Mouse (Mus musculus) heart, postnatal 10 days (tissue): Measurements from ENCODE around the gene Mrpl23. TPM values are rescaled to one million over a fixed set of nuclear protein-coding genes. Genes with fewer than 3 reads are reported as not detected.
A peak's percentile ranks its signal among the peaks of the same experiment; 100 is the strongest.

Source experiments
- DNase-seq, 2 experiments: peaks; one replicate each; pipeline ENCODE4 v3.0.0; 2021
- intact Hi-C: fragments of 180-260 bp; cut with DNase I; formaldehyde crosslinking; loops from one replicate; pipeline ENCODE4 v1.15.1; 2025
- total RNA-seq, 2 experiments: library from RNA; stranded (reverse); gene quantifications; 2 replicates each; pipeline ENCODE4 v1.2.3; 2021

Gene Mrpl23
- total RNA-seq, 2 experiments from 2014 or later, result 4.1 to 19.3 TPM

GRCm38 (mm10) chr7:142517531-142517930 lies 15.0 kb upstream of the Mrpl23 start:
- DNase-seq, result no peak
- intact Hi-C loops, result no loop called here

DNA sequence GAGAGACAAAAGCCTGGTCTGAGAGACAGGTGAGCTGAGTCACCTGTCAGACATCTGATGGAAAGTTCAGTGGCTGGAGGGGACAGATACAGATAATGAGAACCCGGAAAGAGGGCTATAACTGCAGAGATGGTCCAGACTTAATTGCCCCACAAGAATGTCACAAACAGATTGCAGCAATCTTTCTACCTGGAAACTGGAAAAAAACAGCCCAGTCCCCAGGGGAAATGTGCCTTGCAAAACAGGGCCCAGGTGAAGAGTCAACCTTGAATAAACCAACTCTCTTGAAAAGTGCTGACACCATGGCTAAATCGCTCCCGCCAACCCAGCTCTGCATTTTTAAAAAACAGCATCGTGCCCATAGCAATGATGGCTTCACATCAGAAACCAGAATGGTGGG lies 12.2 kb upstream of the Mrpl23 start:
- intact Hi-C loops, result no loop called here
- DNase-seq, result no peak

GRCm38 (mm10) chr7:142522352-142522751 lies 10.1 kb upstream of the Mrpl23 start:
- DNase-seq, result peak; percentile 51 to 73
- intact Hi-C loops, result loop anchor here (1.0 to 2.0 kb wide), 5 partner anchors 14 to 148 kb away; no protein-coding TSS in a partner anchor

DNA sequence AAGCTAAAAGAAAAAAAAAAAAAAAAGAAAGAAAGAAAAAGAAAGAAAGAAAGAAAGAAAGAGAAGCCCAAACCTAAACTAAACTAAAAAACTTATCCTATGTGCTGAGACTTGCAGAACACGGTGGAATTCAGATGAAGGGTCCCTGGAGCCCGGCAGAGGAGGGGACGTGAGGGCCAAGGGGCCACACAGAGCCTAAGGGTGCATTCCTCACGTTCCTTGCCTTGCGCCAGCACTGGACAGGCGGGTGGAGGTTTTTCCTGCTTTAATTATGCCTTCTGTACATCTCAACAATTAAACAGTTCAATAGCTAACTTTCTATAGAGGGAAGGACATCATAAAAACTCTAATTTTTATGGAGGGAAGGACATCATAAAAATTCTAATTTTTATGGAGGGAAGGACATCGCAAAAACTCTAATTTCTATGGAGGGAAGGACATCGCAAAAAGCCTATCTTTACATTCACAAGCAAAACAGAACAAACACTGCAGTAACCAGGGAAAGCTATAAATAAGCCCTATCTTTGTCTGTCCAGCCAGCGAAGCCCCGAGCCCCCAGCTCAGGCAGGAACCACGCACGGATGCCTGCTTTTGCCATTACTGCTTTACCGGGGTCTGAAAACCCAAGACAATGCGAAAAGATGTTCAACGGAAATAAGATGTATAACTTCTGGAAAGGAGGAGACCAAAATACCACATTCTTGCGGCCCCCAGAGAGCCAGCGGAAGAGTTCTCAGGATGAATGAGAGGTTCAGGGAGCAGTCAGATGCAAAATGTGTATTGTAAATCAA lies 9.1 kb upstream of the Mrpl23 start:
- intact Hi-C loops, result loop anchor here (2.0 kb wide), 4 partner anchors 13 to 147 kb away; no protein-coding TSS in a partner anchor
- DNase-seq, result peak; percentile 38 to 51

GRCm38 (mm10) chr7:142525342-142526178 lies 6.9 kb upstream of the Mrpl23 start:
- peak; percentile 34 to 37 for DNase-seq
- intact Hi-C loops, result no loop called here

DNA sequence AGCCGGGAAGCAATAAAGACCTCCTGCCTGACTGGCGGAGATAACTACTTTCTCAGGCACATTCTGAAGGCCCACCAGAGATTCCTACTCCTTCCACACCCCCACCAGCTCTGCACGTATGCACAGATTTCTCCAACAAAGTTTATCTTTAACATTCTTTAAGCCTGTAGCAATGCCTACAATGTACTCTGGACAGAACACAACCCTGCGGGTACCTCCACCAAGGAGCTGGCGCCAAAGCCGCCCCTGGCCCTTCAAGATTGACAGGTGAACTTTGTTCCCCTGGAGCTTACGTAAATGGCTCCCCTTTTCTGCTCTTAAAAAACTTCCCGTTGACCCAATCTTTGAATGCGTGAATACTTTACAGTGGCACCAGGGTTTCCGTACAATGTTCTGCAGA lies 3.1 kb upstream of the Mrpl23 start:
- intact Hi-C loops, result no loop called here
- no peak for DNase-seq

- peak; percentile 59 to 66 for DNase-seq
Measured at GRCm38 (mm10) chr7:142531973-142532521, 439 bp upstream of the Mrpl23 start.

DNA sequence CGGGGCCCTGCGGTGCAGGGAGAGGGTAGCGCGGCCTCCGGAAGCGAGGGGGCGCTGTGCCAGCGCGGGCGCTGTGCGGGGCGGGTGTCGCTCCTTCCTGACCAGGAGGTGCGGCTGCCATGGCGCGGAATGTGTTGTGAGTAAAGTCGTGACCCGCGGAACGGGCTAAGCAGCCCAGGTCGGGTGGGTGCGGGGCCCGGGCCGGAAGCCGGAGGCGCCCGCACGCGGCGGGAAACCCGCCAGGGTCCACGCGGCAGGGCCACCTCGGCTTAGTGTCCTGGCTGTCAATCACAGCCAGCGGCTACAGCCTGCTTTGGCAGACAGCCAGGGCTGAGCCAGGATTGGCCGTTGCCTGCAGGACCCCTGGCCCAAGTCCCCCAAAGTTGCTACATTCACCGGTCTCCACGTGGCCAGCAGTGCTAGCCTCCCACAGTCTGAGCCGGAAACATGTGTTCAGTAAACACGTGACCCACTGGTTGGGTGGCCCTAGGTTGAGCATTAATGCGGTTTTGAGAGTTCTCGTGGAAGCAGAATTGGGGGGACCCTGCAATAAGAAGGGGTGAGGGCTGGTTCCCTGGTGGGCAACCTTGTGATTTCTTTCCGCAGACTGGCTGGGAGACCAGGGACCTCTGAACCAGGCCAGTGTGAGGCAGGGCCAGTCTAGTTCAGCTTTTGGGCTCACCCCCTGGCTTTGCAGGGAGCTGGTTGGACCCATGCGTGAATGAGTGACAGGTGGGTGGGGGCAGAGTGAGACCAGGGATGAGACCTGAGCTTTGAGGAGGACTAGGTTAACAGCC lies 771 bp downstream of the Mrpl23 start:
- intact Hi-C loops, result no loop called here
- peak; percentile 90 for DNase-seq

More at GRCm38 (mm10) chr7:142531973-142532521, 439 bp upstream of the Mrpl23 start:
- intact Hi-C loops, result no loop called here

GRCm38 (mm10) chr7:142535116-142535515 lies 2.6 kb downstream of the Mrpl23 start:
- DNase-seq, result peak in 1 of 2 experiments; percentile 38

DNA sequence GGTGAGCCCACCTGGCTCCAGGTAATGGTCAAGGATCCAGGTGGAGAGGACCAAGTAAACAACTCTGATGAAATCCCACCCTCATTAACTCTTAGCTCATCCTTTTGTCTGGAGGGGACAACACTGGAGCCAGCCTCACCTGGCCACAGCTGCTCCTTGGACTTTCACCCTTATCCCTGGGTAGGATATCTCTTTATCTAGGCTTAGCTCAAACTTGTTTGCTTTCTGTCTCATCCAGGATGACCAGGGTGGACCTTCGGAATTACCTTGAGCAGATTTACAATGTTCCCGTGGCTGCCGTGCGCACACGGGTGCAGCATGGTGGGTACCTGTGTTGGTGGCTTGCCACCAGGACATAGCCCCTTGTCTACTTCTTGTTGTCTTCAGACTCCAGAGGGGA lies 3.3 kb downstream of the Mrpl23 start:
- DNase-seq, result no peak
- intact Hi-C loops, result loop anchor here (2.0 kb wide), 1 partner anchor 13 kb away; no protein-coding TSS in a partner anchor

More at GRCm38 (mm10) chr7:142535116-142535515, 2.6 kb downstream of the Mrpl23 start:
- intact Hi-C loops, result no loop called here

- intact Hi-C loops, result loop anchor here (2.0 kb wide), 1 partner anchor 14 kb away; no protein-coding TSS in a partner anchor
- DNase-seq, result no peak
Measured at GRCm38 (mm10) chr7:142537181-142537580, 4.7 kb downstream of the Mrpl23 start.

DNA sequence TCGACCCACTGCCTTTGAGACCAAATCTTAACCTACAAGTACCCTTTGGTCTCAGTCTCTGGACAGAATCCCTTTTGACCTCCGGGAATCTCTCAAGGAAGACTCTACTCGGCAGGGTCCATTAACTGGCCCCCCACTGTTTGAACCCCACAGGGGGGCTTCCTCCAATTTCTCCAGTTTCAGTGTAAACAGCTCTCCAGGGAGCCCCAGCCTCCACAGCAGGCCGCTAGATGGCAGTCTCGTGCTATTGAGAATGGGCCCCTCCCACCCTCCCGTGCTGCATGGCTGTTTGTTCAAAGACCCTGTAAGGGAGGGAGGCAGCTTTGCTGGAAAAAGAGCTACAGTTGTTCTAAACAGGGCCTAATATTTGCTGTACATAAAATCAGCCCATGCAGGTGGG lies 5.4 kb downstream of the Mrpl23 start:
- intact Hi-C loops, result loop anchor here (1.0 to 2.0 kb wide), 3 partner anchors 15 to 134 kb away; no protein-coding TSS in a partner anchor

GRCm38 (mm10) chr7:142538291-142538690 lies 5.8 kb downstream of the Mrpl23 start:
- DNase-seq, result no peak
- intact Hi-C loops, result loop anchor here (1.0 to 2.0 kb wide), 2 partner anchors 41 to 134 kb away; no protein-coding TSS in a partner anchor

More for the DNA sequence above, 5.4 kb downstream of the Mrpl23 start:
- peak; percentile 68 to 87 for DNase-seq

GRCm38 (mm10) chr7:142538766-142539165 lies 6.3 kb downstream of the Mrpl23 start:
- DNase-seq, result no peak
- intact Hi-C loops, result loop anchor here (1.0 to 2.0 kb wide), 2 partner anchors 40 to 134 kb away; no protein-coding TSS in a partner anchor

GRCm38 (mm10) chr7:142539828-142540227 lies 7.3 kb downstream of the Mrpl23 start:
- no peak for DNase-seq
- intact Hi-C loops, result loop anchor here (2.0 kb wide), 1 partner anchor 39 kb away; no protein-coding TSS in a partner anchor

- intact Hi-C loops, result no loop called here
- no peak for DNase-seq
Measured at GRCm38 (mm10) chr7:142542771-142543303, 10.4 kb downstream of the Mrpl23 start.

GRCm38 (mm10) chr7:142545967-142546366 lies 13.5 kb downstream of the Mrpl23 start:
- intact Hi-C loops, result no loop called here
- no peak for DNase-seq

DNA sequence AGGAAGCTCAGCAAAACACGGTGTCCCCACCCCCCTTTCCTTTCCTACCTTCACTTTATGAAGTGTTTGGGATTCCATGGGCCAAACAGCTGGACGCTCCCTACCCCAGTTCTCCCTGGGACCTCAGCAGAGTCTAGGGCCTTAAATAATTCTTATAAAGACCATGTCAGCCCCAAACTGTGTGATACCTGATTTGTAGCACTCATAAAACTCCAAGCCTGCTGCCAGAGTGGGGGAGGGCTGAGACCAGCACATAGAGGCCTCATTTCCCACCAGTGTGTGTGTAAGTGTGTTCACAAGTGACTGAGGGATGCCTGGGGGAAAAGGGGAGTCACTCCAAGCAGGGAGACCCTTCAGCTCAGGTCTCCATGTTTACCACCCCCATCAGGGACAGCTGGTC lies 15.4 kb downstream of the Mrpl23 start:
- no peak for DNase-seq
- intact Hi-C loops, result no loop called here

DNA sequence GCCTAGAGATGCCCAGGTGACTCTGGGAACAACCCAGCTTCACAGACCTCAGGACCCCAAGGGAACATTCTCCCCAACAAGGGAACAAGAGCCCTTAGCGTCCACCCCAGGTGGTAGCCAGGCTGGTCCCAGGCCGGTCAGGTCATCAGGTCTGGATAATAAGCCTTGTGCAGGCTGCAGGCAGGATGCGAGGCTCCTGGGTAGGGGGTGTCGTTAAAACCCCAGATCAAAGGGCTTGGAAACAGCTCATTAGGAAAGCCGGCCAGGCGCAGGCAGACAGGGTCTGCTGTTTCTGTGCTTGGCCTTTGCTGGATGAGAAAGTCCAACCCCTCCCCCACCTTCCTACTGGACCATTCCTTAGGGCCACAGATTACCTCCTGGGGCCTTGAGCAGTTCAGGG lies 16.2 kb downstream of the Mrpl23 start:
- DNase-seq, result no peak
- intact Hi-C loops, result no loop called here
